Mouse (Mus musculus) bone marrow, adult 2 months (tissue): ENCODE data around the gene Ccl11. TPM values are rescaled to one million over a fixed set of nuclear protein-coding genes. Genes with fewer than 3 reads are reported as not detected.

Experiments used
- H3K27ac ChIP-seq: fragments of 200-500 bp; 2 replicates; pipeline ENCODE4 v1.5.1; 2012; ENCODE audit warnings: low read depth, mild to moderate bottlenecking, control low read depth, inconsistent platforms, low read length; ENCODE audit not compliant: control insufficient read depth, poor library complexity, insufficient read depth
- H3K4me1 ChIP-seq: fragments of 200-500 bp; 2 replicates; pipeline ENCODE4 v1.6.1; 2011; ENCODE audit warnings: low read length; ENCODE audit not compliant: control insufficient read depth, insufficient read depth
- H3K4me3 ChIP-seq: fragments of 200-500 bp; replicated peaks from 2 replicates; pipeline ENCODE3; 2011; ENCODE audit warnings: mild to moderate bottlenecking, low read depth, low read length, control low read depth; ENCODE audit not compliant: control insufficient read depth
- CTCF ChIP-seq: fragments of 200-500 bp; IDR thresholded peaks from 2 replicates; pipeline ENCODE4 v1.5.1; 2011; ENCODE audit warnings: low read length, control low read depth; ENCODE audit not compliant: control insufficient read depth, insufficient read depth
- POLR2A ChIP-seq: fragments of 200-500 bp; IDR thresholded peaks from 2 replicates; pipeline ENCODE4 v1.6.1; 2011; ENCODE audit warnings: low read depth, mild to moderate bottlenecking, control low read depth, low read length, borderline replicate concordance; ENCODE audit not compliant: control insufficient read depth
- WGBS: fragments of 180-500 bp; shearing (Covaris S2); methylation state at CpG from one replicate; pipeline ENCODE4 v1.1.7; 2018; 5-methylcytosine and 5-hydroxymethylcytosine counted together
- polyA plus RNA-seq: library from polyadenylated mRNA; stranded (reverse); fragments of >200 nt; gene quantifications from 2 replicates; pipeline ENCODE4 v1.2.4, GENCODE M21; 2011; ENCODE audit warnings: low replicate concordance; ENCODE audit not compliant: missing spikeins, insufficient read depth, insufficient read length

Ccl11 gene
- polyA plus RNA-seq = not detected in 2 replicates

DNA sequence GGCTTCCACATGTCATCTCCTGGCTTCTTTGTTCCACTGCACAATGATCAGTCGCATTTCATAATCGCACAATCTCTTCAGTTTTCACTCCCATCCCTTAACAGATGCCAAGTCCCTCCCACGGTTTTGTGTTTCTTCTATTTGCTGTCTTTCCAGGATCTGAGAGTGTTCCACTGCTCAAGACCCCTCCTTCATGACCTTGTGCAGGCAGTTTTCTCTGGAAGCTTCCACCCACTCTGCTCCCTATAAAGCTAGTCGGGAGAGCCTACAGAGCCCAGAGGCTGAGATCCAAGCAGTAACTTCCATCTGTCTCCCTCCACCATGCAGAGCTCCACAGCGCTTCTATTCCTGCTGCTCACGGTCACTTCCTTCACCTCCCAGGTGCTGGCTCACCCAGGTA, at the start of gene Ccl11:
Gene Ccl11 (plus strand): TSS at position 178 of the 400 bp plus-strand sequence.
- no peak within 1 kb of the TSS for H3K27ac ChIP-seq
- no peaks in the 10 kb centered on the region for H3K4me1 ChIP-seq
- TF ChIP-seq POLR2A (no peak), CTCF (no peak)
- no peak within 1 kb of the TSS for H3K4me3 ChIP-seq
- 78% methylated on average over 6 of the region's 6 CpGs for WGBS

GRCm38 (mm10) chr11:82010115-82010514, 47.5 kb upstream of the Ccl11 start:
- TF ChIP-seq CTCF (no peak), POLR2A (no peak)
- H3K4me3 ChIP-seq = no peak overlapping the region
- H3K4me1 ChIP-seq = peaks cover 10% of the 10 kb centered on the region
- H3K27ac ChIP-seq = no peak overlapping the region
- 79% methylated on average over 3 of the region's 3 CpGs for WGBS

DNA sequence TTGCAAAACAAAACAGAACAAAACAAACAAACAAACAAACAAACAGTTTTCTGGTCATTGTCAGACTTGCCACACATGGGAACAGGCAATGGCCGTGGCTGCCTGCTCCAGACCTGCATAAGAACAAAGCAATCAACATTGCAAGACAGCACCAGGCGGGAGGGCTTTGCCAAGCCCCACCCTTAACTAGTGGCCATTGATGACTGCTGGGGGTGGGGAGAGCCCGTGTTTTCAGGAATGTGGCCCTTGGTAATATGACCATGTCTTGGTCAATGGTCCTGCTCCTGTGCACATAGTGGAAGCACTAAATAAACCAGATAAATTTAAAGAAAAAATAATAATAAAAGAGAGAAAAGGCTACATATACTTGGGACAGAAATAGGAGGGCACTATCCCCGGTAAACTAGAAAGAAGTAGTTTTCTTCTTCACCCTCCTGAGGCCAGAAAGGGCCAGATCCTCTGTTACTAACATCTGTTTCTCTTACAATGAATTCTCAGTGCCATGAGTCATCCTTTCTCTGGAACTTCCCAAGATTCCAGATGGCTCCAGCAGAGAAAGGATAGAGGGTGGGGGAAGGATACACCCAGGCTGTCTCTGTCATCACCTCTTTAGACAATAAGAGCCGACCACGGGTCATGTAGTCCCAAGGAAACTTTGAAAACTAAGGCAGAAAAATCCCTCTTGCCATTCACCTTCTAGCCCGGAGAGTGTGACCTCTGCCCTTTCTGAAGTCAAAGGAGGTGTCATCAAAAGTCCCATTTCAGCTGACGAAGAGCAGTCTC, 46.0 kb upstream of the Ccl11 start:
- WGBS = 65% methylated on average over 8 of the region's 8 CpGs
- no peak for TF ChIP-seq POLR2A
- TF ChIP-seq CTCF = no peak
- Histone ChIP-seq H3K4me1 (peaks cover 9% of the 10 kb centered on the region), H3K4me3 (no peak overlapping the region), H3K27ac (no peak overlapping the region)

- no peak overlapping the region for H3K4me3 ChIP-seq
- WGBS = 24% methylated on average over 1 of the region's 1 CpGs
- TF ChIP-seq POLR2A (no peak), CTCF (no peak)
Observed at GRCm38 (mm10) chr11:82013756-82014155, 43.9 kb upstream of the Ccl11 start.

GRCm38 (mm10) chr11:82015066-82015465, 42.6 kb upstream of the Ccl11 start:
- Histone ChIP-seq H3K4me1 (no peaks in the 10 kb centered on the region), H3K27ac (no peak overlapping the region), H3K4me3 (no peak overlapping the region)
- TF ChIP-seq POLR2A (no peak), CTCF (no peak)
- WGBS = 33% methylated on average over 2 of the region's 2 CpGs

More at GRCm38 (mm10) chr11:82013756-82014155, 43.9 kb upstream of the Ccl11 start:
- H3K4me1 ChIP-seq = peaks cover 3% of the 10 kb centered on the region; the same call in 1 of the 2 replicates
- no peak overlapping the region for H3K27ac ChIP-seq

DNA sequence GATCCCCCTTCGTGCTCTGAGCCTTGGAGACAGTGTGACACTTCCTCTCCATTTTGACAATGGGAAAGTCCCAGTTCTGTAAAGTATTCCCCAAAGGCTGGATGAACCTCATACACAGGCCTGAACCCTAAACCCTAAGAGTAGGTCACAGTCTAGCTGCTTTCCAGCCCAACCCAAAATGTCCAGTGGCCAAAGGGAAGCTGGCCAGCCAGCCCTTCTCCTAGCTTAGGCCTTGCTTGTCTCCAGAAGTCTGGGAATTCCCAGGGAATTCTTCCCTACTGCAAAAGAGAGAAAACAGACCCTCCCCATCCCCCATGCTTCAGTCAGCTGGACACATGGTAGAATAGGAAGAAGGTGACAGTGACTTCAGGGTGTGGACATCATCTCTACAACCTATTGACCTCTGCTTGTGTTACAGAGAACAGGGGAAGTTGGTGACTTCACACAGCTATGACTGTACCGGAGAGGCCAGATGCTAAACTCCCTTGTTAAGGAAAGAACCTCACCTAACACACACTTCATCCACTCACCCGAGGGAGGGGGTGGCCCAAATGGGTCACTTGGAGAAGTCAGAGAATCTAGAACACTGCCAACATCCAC, 41.3 kb upstream of the Ccl11 start:
- WGBS = 65% methylated on average over 3 of the region's 3 CpGs
- Histone ChIP-seq H3K4me1 (no peaks in the 10 kb centered on the region), H3K4me3 (no peak overlapping the region), H3K27ac (no peak overlapping the region)
- TF ChIP-seq POLR2A (no peak), CTCF (no peak)

DNA sequence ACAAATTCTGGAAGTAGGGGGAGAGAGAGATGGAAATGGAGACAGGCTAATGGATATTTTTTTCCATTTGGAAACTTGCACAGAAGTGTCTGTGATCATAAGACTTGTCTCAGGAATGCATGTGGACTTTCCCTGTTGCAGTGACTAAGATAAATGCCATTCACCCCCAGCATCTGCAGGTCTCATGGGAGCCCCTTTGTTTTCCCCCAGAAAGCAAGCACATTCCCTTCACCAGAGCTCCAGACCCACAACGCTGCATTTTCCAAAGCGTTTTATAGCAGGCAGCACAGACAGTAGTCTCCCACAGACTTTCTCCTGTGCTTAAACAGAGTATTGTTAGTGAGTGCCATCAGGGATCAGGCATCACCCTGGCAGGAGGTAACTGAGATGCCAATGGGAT, 38.2 kb upstream of the Ccl11 start:
- WGBS = 61% methylated on average over 2 of the region's 2 CpGs
- peaks cover 2% of the 10 kb centered on the region; the same call in 1 of the 2 replicates for H3K4me1 ChIP-seq
- no peak overlapping the region for H3K4me3 ChIP-seq
- H3K27ac ChIP-seq = no peak overlapping the region
- TF ChIP-seq POLR2A = no peak
- no peak for TF ChIP-seq CTCF

GRCm38 (mm10) chr11:82019793-82020192, 37.8 kb upstream of the Ccl11 start:
- Histone ChIP-seq H3K4me1 (peaks cover 2% of the 10 kb centered on the region; the same call in 1 of the 2 replicates), H3K4me3 (no peak overlapping the region), H3K27ac (no peak overlapping the region)
- TF ChIP-seq POLR2A (no peak), CTCF (no peak)
